Mouse (Mus musculus) embryonic facial prominence, embryonic 11.5 days (tissue): ENCODE data around the gene Aco1. TPM values are rescaled to one million over a fixed set of nuclear protein-coding genes. Genes with fewer than 3 reads are reported as not detected.

Experiments
- polyA plus RNA-seq: library from polyadenylated mRNA; unstranded; fragments of >200 nt; fragmentation: Nextera tagmentation; extraction: Ambion mirVana; gene quantifications from 2 replicates; pipeline ENCODE4 v1.2.1, GENCODE M21; 2014

Gene Aco1
- polyA plus RNA-seq, 1 experiment from 2014 or later: 62.8 TPM

Other genes starting within 250 kb of the Aco1 start
- 4.6 and 4.7 TPM in 2 replicates for gene Ddx58, start 96.7 kb downstream of the Aco1 start, polyA plus RNA-seq
- gene Smim27, start 126.5 kb downstream of the Aco1 start, polyA plus RNA-seq: 24.0 and 32.9 TPM in 2 replicates
- gene Topors, start 126.8 kb downstream of the Aco1 start, polyA plus RNA-seq: 55.9 and 58.1 TPM in 2 replicates
- gene Ndufb6, start 136.3 kb downstream of the Aco1 start, polyA plus RNA-seq: 314 and 325 TPM in 2 replicates